Mouse (Mus musculus) c-Kit-positive CD71-positive TER-119-negative erythroid progenitor cells, embryonic 14.5 days (primary cell): Measurements from ENCODE around the gene Rad51c.

Source experiments
- DNase-seq: peaks from one replicate; pipeline ENCODE4 v3.0.0-alpha.2; 2013; ENCODE audit warnings: low read depth

The Rad51c gene

GRCm38 (mm10) chr11:87367061-87367460 is 37.7 kb downstream of the Rad51c start:
- DNase-seq, result no peak

- no peak for DNase-seq
Measured at GRCm38 (mm10) chr11:87365120-87365519, 39.6 kb downstream of the Rad51c start.

GRCm38 (mm10) chr11:87359262-87359612 is 45.5 kb downstream of the Rad51c start:
- DNase-seq, result no peak

GRCm38 (mm10) chr11:87358331-87359261 is 46.2 kb downstream of the Rad51c start, which contains the start of gene Ppm1e:
Gene Ppm1e, minus strand, starts transcription at chr11:87359023.
- DNase-seq, result peak; percentile 45

- DNase-seq, result no peak
Measured at GRCm38 (mm10) chr11:87357317-87358300, 47.1 kb downstream of the Rad51c start.

- DNase-seq, result no peak
Measured at GRCm38 (mm10) chr11:87354861-87355260, 49.9 kb downstream of the Rad51c start.

- no peak for DNase-seq
Measured at GRCm38 (mm10) chr11:87353646-87354170, 51.0 kb downstream of the Rad51c start.
